Mouse (Mus musculus): ENCODE measurements around the gene Olfr1140. TPM values are rescaled to one million over a fixed set of nuclear protein-coding genes. Genes with fewer than 3 reads are reported as not detected.

The Olfr1140 gene
- not detected for polyA plus RNA-seq (2012; fragmentation: generic; extraction: Trizol)

DNA sequence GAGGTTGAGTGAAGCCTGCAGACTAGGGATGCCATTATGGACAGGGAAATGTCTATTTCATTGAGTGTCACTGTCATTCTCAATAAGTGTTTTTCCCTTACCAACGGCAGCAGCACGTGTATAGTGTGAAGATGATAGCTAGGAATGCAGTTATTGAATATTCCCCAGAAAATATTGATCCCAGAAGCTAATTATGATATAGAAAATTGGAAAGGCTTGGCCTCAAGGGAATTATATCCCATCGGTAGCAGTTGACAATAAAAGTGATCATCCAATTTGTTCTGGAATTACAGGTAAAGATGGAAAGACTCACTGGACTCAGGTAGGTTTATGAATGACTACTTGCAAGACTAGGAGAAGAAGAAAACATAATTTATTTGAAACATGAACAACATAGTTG lies at the start of gene Olfr1140:
TSS of gene Olfr1140 (plus strand) at position 301 of the 400 bp plus-strand sequence.
- no peak within 1 kb of the TSS for H3K4me2 ChIP-seq (ENCODE audit: low read depth)
- H3K27me3 ChIP-seq (ENCODE audit: control insufficient read depth, insufficient read depth, insufficient read length) = no peaks in the 10 kb centered on the region
- no peak within 1 kb of the TSS for H3ac ChIP-seq (ENCODE audit: control insufficient read depth, insufficient read length)
- H3K36me3 ChIP-seq (ENCODE audit: control insufficient read depth, insufficient read depth) = no peaks in the 10 kb centered on the region
- H3K4me3 ChIP-seq = no peak within 1 kb of the TSS
- no peaks in the 10 kb centered on the region for H3K79me2 ChIP-seq (ENCODE audit: control insufficient read depth, insufficient read depth)
- TF ChIP-seq USF1 (IDR thresholded peaks at IDR 0.05; ENCODE audit: low read depth) (no peak), POLR2A (IDR thresholded peaks at IDR 0.05; ENCODE audit: insufficient read length, low read depth) (no peak), MYOD1 (IDR thresholded peaks at IDR 0.05; ENCODE audit: control insufficient read depth in 1 of 3, insufficient read length in 2 of 3, low read depth in 2 of 3) (no peak), POLR2AphosphoS2 (IDR thresholded peaks at IDR 0.05; ENCODE audit: insufficient read length, low read depth) (no peak), REST (IDR thresholded peaks at IDR 0.05; ENCODE audit: insufficient read depth, insufficient read length) (no peak), SRF (IDR thresholded peaks at IDR 0.05; ENCODE audit: control insufficient read depth, insufficient read length, low read depth) (no peak), MYOG (IDR thresholded peaks at IDR 0.05; ENCODE audit: control insufficient read depth in 1 of 3, insufficient read depth in 1 of 3, insufficient read length in 2 of 3, low read depth in 2 of 3) (no peak), TCF12 (IDR thresholded peaks at IDR 0.05; ENCODE audit: insufficient read depth, poor library complexity, severe bottlenecking) (no peak), MAX (IDR thresholded peaks at IDR 0.05; ENCODE audit: low read depth) (no peak), TCF3 (IDR thresholded peaks at IDR 0.05; ENCODE audit: insufficient read length, low read depth) (no peak), CEBPB (IDR thresholded peaks at IDR 0.05; ENCODE audit: insufficient read depth, poor library complexity, severe bottlenecking) (no peak), E2F4 (IDR thresholded peaks at IDR 0.05; ENCODE audit: insufficient read depth) (no peak)

DNA sequence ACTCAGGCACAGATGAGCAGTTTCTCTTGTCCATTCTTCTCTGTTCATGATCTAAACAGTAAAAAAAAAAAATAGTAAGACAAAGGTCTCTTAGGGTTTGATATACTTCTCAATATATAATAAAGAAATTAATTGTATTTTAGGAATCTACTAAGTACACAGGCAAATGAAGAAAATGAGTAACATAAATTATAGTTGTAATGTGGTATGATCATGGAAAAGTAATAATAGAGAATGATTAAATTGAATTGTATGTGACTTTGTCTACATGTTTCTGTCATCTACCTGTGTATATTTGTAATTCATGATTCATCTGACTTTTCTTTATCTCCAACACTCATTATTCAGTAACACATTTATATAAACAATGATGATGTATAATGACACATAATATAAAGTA lies 49.7 kb upstream of the Olfr1140 start, which contains the start of gene Olfr1136:
TSS of gene Olfr1136 (minus strand) at position 101 of the 400 bp plus-strand sequence.
- H3K36me3 ChIP-seq (ENCODE audit: control insufficient read depth, insufficient read depth) = no peaks in the 10 kb centered on the region
- TF ChIP-seq TCF3 (IDR thresholded peaks at IDR 0.05; ENCODE audit: insufficient read length, low read depth) (no peak), REST (IDR thresholded peaks at IDR 0.05; ENCODE audit: insufficient read depth, insufficient read length) (no peak), POLR2A (IDR thresholded peaks at IDR 0.05; ENCODE audit: insufficient read length, low read depth) (no peak), CEBPB (IDR thresholded peaks at IDR 0.05; ENCODE audit: insufficient read depth, poor library complexity, severe bottlenecking) (no peak), SRF (IDR thresholded peaks at IDR 0.05; ENCODE audit: control insufficient read depth, insufficient read length, low read depth) (no peak), USF1 (IDR thresholded peaks at IDR 0.05; ENCODE audit: low read depth) (no peak), MAX (IDR thresholded peaks at IDR 0.05; ENCODE audit: low read depth) (no peak), E2F4 (IDR thresholded peaks at IDR 0.05; ENCODE audit: insufficient read depth) (no peak), MYOG (IDR thresholded peaks at IDR 0.05; ENCODE audit: control insufficient read depth in 1 of 3, insufficient read depth in 1 of 3, insufficient read length in 2 of 3, low read depth in 2 of 3) (no peak), POLR2AphosphoS2 (IDR thresholded peaks at IDR 0.05; ENCODE audit: insufficient read length, low read depth) (no peak), MYOD1 (IDR thresholded peaks at IDR 0.05; ENCODE audit: control insufficient read depth in 1 of 3, insufficient read length in 2 of 3, low read depth in 2 of 3) (no peak), TCF12 (IDR thresholded peaks at IDR 0.05; ENCODE audit: insufficient read depth, poor library complexity, severe bottlenecking) (no peak)
- H3K27me3 ChIP-seq (ENCODE audit: control insufficient read depth, insufficient read depth, insufficient read length) = no peaks in the 10 kb centered on the region
- H3K4me2 ChIP-seq (ENCODE audit: low read depth) = no peak within 1 kb of the TSS
- no peak within 1 kb of the TSS for H3ac ChIP-seq (ENCODE audit: control insufficient read depth, insufficient read length)
- no peak within 1 kb of the TSS for H3K4me3 ChIP-seq
- no peaks in the 10 kb centered on the region for H3K79me2 ChIP-seq (ENCODE audit: control insufficient read depth, insufficient read depth)

DNA sequence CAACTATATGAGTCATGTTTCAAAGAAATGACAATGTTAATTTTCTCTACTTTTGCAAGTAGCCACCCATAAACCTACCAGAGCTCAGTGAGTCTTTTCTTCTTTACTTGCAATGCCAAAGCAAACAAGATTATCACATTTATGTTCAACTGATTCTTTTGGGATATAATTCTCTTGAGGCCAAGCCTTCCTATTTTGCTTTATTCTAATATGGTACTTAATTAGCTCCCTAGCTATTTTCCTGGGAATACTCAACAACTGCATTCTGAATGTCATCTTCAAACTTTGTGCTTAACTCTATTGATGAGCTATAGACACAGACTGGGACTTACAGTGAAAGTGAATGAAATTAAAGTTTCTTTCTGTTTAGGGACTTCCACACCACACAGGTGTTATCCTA lies 30.5 kb upstream of the Olfr1140 start, which contains the start of gene Olfr1137:
TSS of gene Olfr1137 (minus strand) at position 101 of the 400 bp plus-strand sequence.
- no peak within 1 kb of the TSS for H3ac ChIP-seq (ENCODE audit: control insufficient read depth, insufficient read length)
- TF ChIP-seq POLR2AphosphoS2 (IDR thresholded peaks at IDR 0.05; ENCODE audit: insufficient read length, low read depth) (no peak), MYOG (IDR thresholded peaks at IDR 0.05; ENCODE audit: control insufficient read depth in 1 of 3, insufficient read depth in 1 of 3, insufficient read length in 2 of 3, low read depth in 2 of 3) (no peak), CEBPB (IDR thresholded peaks at IDR 0.05; ENCODE audit: insufficient read depth, poor library complexity, severe bottlenecking) (no peak), E2F4 (IDR thresholded peaks at IDR 0.05; ENCODE audit: insufficient read depth) (no peak), SRF (IDR thresholded peaks at IDR 0.05; ENCODE audit: control insufficient read depth, insufficient read length, low read depth) (no peak), MYOD1 (IDR thresholded peaks at IDR 0.05; ENCODE audit: control insufficient read depth in 1 of 3, insufficient read length in 2 of 3, low read depth in 2 of 3) (no peak), MAX (IDR thresholded peaks at IDR 0.05; ENCODE audit: low read depth) (no peak), TCF3 (IDR thresholded peaks at IDR 0.05; ENCODE audit: insufficient read length, low read depth) (no peak)
- H3K4me3 ChIP-seq = no peak within 1 kb of the TSS
- no peak within 1 kb of the TSS for H3K4me2 ChIP-seq (ENCODE audit: low read depth)
- H3K79me2 ChIP-seq (ENCODE audit: control insufficient read depth, insufficient read depth) = no peaks in the 10 kb centered on the region
- no peaks in the 10 kb centered on the region for H3K27me3 ChIP-seq (ENCODE audit: control insufficient read depth, insufficient read depth, insufficient read length)
- H3K36me3 ChIP-seq (ENCODE audit: control insufficient read depth, insufficient read depth) = no peaks in the 10 kb centered on the region

DNA sequence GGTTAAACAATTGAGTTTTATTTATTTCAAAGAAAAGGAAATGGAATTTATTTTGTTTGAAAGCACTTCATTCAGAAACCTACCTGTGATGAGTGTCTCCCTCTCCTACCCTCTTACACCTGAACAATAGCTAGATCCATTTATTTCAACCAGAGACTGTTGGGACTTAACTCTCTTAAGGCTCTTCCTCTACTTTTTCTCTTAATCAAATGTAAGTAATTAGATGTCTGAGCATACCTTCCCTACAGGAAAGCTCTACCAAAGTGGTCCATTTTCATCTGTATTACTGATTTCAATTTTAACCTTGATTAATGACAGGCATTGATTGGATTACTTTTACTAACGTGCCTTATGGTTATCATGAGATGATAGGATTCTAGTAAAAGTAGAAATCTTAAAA lies 3.7 kb upstream of the Olfr1140 start, which contains the start of gene Olfr1138:
TSS of gene Olfr1138 (minus strand) at position 101 of the 400 bp plus-strand sequence.
- H3K36me3 ChIP-seq (ENCODE audit: control insufficient read depth, insufficient read depth) = no peaks in the 10 kb centered on the region
- TF ChIP-seq MYOD1 (IDR thresholded peaks at IDR 0.05; ENCODE audit: control insufficient read depth in 1 of 3, insufficient read length in 2 of 3, low read depth in 2 of 3) (no peak), POLR2A (IDR thresholded peaks at IDR 0.05; ENCODE audit: insufficient read length, low read depth) (no peak), MYOG (IDR thresholded peaks at IDR 0.05; ENCODE audit: control insufficient read depth in 1 of 3, insufficient read depth in 1 of 3, insufficient read length in 2 of 3, low read depth in 2 of 3) (no peak), MAX (IDR thresholded peaks at IDR 0.05; ENCODE audit: low read depth) (no peak), E2F4 (IDR thresholded peaks at IDR 0.05; ENCODE audit: insufficient read depth) (no peak), REST (IDR thresholded peaks at IDR 0.05; ENCODE audit: insufficient read depth, insufficient read length) (no peak), POLR2AphosphoS2 (IDR thresholded peaks at IDR 0.05; ENCODE audit: insufficient read length, low read depth) (no peak), TCF12 (IDR thresholded peaks at IDR 0.05; ENCODE audit: insufficient read depth, poor library complexity, severe bottlenecking) (no peak), CEBPB (IDR thresholded peaks at IDR 0.05; ENCODE audit: insufficient read depth, poor library complexity, severe bottlenecking) (no peak), TCF3 (IDR thresholded peaks at IDR 0.05; ENCODE audit: insufficient read length, low read depth) (no peak)
- no peak within 1 kb of the TSS for H3K4me3 ChIP-seq
- H3K79me2 ChIP-seq (ENCODE audit: control insufficient read depth, insufficient read depth) = no peaks in the 10 kb centered on the region
- H3K4me2 ChIP-seq (ENCODE audit: low read depth) = no peak within 1 kb of the TSS
- no peak within 1 kb of the TSS for H3ac ChIP-seq (ENCODE audit: control insufficient read depth, insufficient read length)
- H3K27me3 ChIP-seq (ENCODE audit: control insufficient read depth, insufficient read depth, insufficient read length) = no peaks in the 10 kb centered on the region

Measured in myocyte (in vitro differentiated cells).